Mouse (Mus musculus) olfactory bulb, adult 2 months (tissue): ENCODE data around the gene Pla2g7.

Experiments
- CTCF ChIP-seq: fragments of 200-500 bp; IDR thresholded peaks from 2 replicates; pipeline ENCODE4 v1.5.1; 2012; ENCODE audit warnings: low read depth, mild to moderate bottlenecking, low read length, moderate library complexity; ENCODE audit not compliant: insufficient read depth
- POLR2A ChIP-seq: fragments of 200-500 bp; IDR thresholded peaks from 2 replicates; pipeline ENCODE4 v1.6.1; 2012; ENCODE audit warnings: mild to moderate bottlenecking, low read depth, low read length, moderate library complexity; ENCODE audit not compliant: insufficient read depth

DNA sequence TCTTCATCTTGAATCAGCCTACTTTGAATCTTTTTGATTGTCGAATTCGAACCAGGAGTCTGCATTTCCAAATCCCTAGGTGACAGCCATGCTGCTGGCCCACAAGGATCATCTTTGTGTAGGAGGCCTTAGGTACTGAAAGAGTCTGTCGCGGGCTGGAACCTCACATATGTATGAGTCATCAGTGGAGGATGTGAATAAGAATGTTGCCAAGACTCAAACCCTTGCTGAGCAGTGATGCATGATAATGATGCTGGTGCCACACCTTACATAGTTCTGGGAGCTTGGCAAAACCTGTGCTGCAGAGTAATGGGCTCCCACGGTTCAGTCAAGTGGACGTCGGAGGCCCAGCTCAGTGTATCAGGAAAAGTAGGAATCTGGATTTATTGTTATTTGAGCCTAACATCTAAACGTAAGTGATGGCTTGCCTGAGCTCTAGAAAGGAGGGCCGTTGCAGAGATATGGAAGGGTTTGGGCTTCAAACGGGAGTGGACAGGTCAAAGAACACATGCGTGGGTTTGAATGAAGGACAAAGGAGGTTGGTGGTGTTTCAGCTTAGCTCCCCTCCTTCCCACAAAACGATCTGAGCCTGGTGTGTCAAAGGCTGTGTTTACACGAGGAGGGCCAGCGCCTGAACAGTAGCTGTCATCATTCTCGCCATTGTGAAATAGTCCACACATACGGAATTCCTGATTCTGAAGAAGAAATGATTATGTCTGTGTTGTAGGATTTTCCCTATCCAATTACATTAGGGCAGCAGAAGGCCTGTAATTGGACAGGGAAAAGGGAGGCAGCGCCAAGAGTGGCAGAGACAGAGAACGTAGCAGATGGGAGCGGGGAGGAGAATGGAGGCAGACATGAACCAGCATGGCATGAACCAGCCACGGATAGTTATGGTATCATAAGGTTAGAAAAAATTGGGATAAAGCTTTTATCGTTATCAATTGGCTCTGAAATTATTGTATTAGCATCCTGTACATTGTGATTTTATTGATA is 24.7 kb downstream of the Pla2g7 start:
- TF ChIP-seq CTCF: no peak
- TF ChIP-seq POLR2A: no peak
